Mouse (Mus musculus) adrenal gland, adult 8-10 months (tissue): Measurements from ENCODE around the gene Psmd13. TPM values are rescaled to one million over a fixed set of nuclear protein-coding genes. Genes with fewer than 3 reads are reported as not detected.

Experiments
- DNase-seq: peaks from one replicate; pipeline ENCODE4 v3.0.0; 2022
- total RNA-seq, 4 experiments: library from RNA; stranded (reverse); gene quantifications; 2 replicates each; pipeline ENCODE4 v1.2.4; 2022

Psmd13 gene
- total RNA-seq, 4 experiments from 2014 or later, result 113 to 125 (median 116) TPM

GRCm38 (mm10) chr7:140907697-140908096 lies 25.9 kb downstream of the Psmd13 start:
- DNase-seq, result no peak

DNA sequence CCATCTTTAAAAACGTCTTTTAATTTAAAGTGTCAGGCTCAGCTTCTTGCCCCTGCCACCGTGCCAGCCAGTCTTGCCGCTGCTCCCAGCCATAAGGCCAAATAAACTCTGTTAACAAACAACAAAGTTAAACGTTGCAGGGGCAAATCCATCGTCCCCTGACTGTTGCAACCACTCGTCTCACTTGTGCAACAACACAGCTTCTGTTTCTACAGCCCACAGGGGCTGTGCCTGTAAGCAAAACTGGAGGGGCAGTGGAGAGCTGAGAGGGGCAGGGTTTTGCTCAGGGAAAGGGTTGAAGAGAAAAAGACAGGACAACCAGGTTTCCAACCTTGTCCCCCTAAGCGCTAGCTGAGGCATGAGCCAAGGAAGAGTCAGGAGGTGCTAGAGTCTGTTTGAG lies 26.4 kb downstream of the Psmd13 start:
- DNase-seq, result no peak

DNA sequence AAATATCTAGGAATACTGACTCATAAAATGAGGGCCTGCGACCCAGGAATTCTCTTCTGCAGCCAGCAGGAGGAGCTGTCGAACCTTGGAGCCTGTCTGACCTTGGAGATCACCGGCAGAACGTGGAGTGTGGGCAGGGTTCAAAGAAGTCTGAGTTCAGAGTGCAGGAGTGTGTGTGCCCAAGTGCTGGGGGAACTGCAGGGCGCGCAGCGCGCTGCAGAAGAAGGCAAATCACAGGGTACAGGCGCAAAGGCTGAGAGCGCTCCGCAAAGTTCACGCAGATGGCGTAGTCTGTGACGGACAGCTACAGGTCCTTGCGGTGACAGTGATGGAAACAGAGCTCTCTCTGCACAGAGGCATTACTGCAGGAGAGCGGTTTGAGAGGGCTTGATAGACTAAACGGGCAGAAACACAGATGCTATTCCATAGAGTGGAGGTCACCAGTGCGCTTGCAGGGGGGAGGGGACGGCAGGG lies 26.9 kb downstream of the Psmd13 start:
- DNase-seq, result peak; percentile 81

GRCm38 (mm10) chr7:140912293-140912692 lies 30.5 kb downstream of the Psmd13 start:
- DNase-seq, result no peak

DNA sequence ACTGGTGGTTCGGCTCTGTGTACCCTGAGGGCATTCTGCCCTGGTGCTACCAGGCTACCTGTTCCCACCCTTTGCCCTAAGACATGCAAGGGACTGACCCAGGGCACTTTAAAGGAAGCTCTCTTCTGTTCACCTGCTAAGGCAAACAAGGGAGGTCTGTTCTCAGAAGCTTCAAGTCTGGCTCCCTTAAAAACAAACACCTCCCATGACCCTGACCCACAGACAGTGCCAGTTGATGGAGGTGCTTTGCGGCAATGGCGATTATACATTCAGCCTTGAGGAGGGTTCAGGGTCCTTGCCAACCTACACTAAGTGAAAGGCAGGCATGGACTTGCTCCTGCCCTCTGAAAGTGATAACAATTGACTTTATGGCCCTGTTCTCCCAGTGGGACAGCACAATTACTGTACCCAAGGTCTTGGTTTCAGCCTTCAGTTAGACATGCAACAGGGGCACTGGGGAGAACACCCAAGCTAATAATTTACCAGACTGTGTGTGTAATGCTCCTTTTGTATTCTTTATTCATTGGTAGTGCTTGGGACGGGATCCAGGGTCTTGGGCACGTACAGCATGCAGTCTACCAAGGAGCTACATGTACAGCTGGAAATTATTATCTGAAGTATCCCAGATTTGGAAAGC lies 31.2 kb downstream of the Psmd13 start:
- DNase-seq, result no peak

DNA sequence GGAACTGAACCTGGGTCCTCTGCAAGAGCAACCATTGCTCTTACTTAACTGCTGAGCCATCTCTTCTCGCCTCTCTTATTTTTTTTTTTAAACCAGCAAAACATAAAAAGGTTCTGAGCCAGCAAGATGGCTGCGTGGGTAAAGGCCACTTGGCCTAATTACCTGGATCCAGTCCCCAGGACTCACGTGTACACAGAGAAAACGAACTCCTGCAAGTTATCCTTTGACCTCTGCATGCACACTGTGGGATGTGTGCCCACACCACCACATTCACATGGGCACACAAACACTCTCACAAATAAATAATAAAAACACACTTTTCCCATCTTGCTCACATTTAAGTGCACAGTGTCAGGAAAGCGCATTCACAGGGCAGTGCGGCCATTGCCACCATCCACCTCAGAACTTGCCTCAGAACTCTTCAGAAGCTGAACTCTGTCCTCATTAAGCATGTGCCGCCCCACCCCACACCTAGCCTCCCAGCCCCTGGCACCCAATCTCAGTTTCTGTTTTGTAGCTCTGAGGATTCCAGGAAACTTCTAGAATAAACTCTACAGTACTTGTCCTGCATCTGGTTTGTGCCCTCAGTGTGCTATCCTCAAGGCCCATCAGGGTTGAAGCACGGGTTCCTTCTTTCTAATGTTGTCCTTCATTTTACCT lies 32.4 kb downstream of the Psmd13 start:
- no peak for DNase-seq

GRCm38 (mm10) chr7:140919911-140920310 lies 38.1 kb downstream of the Psmd13 start:
- DNase-seq, result no peak

- DNase-seq, result no peak
Observed at GRCm38 (mm10) chr7:140920418-140921029, 38.8 kb downstream of the Psmd13 start, which contains the start of gene Nlrp6. Gene Nlrp6, plus strand, starts transcription at chr7:140920902.

DNA sequence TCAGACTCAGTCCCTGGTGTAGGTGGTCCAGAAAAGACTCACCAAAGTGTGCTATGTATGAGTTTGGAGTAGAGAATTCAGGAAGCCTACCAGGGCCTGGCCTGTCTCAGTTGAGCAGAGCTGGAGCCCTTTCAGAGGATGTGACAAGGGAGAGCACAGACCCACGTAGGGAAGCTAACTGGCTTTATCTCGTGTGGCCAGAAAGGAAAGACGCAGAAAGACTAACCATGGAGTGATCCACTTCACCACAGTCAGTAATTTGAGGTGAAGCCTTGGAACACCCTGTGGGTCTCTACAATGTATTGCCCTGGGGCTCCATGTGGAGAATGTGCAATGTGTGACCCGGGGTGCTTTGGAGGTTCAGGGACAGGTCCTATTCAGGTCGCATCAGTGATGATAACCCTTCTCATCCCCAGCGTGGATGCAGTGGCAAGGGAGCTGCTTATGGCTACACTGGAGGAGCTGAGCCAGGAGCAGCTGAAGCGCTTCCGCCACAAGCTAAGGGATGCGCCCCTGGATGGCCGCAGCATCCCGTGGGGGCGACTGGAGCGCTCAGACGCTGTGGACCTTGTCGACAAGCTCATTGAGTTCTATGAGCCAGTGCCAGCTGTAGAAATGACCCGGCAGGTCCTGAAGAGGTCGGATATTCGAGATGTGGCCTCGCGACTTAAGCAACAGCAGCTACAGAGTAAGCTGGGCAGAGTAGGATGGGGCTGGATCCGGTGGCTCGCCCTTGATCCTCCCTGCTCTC lies 39.6 kb downstream of the Psmd13 start:
- DNase-seq, result no peak

DNA sequence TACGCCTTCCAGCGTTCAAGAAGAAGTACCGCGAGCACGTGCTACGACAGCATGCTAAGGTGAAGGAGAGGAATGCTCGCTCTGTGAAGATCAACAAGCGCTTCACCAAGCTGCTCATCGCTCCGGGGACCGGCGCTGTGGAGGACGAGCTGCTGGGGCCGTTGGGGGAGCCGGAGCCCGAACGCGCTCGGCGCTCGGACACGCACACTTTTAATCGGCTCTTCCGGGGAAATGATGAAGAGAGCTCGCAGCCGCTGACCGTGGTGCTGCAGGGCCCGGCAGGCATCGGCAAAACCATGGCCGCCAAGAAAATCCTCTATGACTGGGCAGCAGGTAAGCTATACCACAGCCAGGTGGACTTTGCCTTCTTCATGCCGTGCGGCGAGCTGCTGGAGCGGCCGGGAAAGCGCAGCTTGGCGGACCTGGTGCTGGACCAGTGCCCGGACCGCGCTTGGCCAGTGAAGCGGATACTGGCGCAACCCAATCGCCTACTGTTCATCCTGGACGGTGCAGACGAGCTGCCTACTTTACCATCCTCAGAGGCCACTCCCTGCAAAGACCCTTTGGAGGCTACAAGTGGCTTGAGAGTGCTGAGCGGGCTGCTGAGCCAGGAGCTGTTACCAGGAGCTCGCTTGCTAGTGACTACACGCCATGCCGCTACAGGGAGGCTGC lies 40.8 kb downstream of the Psmd13 start:
- DNase-seq, result no peak

DNA sequence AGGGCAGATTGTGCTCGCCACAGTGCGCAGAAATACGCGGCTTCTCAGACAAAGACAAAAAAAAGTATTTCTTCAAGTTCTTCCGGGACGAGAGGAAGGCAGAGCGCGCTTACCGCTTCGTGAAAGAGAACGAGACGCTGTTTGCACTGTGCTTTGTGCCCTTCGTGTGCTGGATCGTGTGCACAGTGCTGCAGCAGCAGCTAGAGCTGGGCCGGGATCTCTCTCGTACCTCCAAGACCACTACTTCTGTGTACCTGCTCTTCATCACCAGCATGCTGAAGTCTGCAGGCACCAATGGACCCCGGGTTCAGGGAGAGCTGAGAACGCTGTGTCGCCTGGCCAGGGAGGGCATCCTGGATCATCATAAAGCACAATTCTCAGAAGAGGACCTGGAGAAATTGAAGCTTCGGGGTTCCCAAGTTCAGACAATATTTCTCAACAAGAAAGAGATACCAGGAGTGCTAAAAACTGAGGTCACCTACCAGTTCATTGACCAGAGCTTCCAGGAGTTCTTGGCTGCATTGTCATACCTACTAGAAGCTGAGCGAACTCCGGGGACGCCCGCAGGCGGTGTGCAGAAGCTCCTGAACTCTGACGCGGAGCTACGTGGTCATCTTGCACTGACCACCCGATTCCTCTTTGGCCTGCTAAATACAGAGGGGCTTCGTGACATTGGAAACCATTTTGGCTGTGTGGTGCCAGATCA lies 41.5 kb downstream of the Psmd13 start:
- no peak for DNase-seq

DNA sequence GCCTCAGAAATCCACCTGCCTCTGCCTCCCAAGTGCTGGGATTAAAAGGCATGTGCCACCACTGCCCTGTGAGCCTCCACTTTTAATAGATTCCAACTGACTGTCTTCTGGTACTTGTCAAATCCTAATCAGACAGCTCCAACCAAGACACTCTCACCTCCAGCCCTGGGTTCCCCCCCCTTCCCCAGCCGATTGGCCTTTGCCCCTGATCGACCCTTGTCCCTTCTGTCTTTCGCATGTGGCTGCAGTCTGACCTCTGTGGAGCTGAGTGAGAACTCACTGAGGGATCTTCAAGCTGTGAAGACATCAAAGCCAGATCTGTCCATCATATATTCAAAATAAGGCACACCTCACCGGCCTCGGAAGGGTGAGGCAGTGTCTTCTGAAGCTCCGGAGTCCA lies 45.4 kb downstream of the Psmd13 start:
- no peak for DNase-seq

- DNase-seq, result no peak
Observed at GRCm38 (mm10) chr7:140938436-140938835, 56.7 kb downstream of the Psmd13 start.

DNA sequence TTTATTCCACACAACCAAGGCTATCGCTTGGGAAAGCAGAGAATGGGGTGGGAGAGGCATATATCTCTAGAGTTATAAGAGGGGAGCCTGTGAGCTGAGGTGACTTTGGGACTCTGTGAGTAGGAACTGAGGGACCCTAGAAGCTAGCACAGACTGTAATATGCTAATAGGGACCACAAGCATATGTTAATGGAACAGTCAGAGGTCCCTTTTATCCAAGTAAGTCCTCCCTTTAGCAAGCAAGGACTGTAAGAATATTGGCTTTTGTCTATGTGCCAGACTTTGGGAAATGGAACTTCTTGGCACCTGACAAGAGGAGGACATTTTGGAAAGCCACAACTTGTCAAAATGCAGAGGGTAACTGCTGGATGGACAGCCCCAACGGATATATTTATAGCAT lies 57.1 kb downstream of the Psmd13 start:
- no peak for DNase-seq

- no peak for DNase-seq
Observed at GRCm38 (mm10) chr7:140939669-140940171, 58.0 kb downstream of the Psmd13 start.

DNA sequence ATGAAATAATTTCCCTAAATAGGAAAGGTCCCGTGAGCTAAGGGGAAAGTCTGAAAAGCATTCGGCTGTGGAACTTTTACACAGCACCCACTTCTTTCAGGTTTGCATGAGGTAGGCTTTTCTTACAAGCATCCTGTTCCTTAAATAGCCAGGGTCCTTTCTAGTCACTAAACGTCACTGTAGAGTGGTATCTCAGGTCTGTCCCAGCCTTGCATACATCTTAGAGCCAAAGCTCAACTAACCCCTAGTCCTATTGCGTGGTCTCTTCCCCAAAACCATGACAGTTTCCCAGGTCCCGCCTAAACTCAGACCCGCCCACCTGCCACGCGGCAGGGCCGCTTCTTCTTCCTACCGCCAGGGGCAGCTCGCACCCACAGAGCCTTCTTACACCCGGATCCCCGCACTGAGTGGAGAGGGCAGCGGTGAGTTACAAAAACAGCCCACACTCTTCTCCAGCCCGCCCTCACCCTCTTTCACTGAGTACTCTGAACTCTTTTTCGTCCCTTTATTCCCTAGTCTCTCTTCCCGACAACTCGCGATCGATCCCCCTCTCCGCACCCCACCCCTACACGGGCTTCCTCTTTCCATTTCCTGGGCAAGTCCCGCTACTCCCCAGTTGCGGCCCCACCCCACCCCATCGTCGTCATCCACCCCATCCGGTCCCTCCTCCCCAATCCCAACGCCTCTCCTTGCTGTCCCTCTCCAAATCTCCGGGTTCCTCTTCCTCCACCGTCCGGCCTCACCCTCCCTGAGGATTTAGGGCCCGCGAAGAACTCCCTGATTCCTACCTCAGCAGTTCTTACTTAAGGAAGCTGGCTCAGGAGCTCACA lies 59.7 kb downstream of the Psmd13 start, which contains the start of gene Pgghg:
Gene Pgghg, plus strand, starts transcription at position 170 of the 830 bp plus-strand sequence.
- DNase-seq, result peak; percentile 87

- no peak for DNase-seq
Observed at GRCm38 (mm10) chr7:140942341-140942740, 60.6 kb downstream of the Psmd13 start.

DNA sequence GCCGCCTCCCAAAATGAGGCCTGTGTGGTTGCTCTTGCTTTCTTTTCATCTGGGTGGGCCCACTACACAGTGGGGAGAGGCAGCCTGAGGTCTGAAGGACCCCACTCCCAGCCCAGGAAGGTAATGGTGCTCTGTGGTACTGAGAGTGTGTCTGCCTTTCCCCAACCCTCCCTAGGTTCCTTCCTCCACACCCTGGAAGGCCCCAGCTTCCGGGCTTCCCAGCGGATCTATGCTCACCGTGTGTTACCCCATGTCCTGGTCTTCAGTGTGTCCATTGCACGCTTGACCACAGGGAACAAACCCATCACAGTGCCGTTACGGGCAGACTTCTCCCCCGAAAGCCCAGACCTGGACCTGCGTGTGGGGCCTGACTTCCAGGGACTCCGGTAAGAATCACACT lies 61.0 kb downstream of the Psmd13 start:
- no peak for DNase-seq

DNA sequence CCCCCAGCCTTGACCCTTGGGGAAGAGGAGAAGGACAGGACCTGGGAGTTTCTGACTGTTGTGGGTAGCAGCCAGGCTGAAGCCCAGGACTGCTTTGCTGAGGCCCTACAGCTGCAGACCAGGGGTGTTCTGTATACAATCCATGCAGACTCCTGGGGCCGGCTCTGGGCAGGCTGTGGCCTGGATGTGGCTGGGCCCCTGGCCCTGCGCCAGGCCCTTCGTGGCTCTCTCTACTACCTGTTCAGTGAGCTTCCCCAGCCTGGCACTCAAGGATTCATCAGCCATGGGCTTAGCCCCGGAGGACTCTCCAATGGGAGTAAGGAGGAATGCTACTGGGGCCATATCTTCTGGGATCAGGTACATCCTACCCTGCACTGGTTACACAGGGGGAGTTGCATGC lies 61.6 kb downstream of the Psmd13 start:
- no peak for DNase-seq

- no peak for DNase-seq
Observed at GRCm38 (mm10) chr7:140944236-140944635, 62.5 kb downstream of the Psmd13 start.

GRCm38 (mm10) chr7:140945247-140945646 lies 63.5 kb downstream of the Psmd13 start:
- DNase-seq, result no peak
